Mouse (Mus musculus): ENCODE results near the gene Poc1a.

GRCm38 (mm10) chr9:106282024-106282423 lies 1.2 kb downstream of the Poc1a start:
- TF ChIP-seq CTCF (IDR thresholded peaks at IDR 0.05; ENCODE audit: control insufficient read depth, insufficient read depth, insufficient read length) (no peak), MAX (IDR thresholded peaks at IDR 0.05) (no peak), MYOD1 (IDR thresholded peaks at IDR 0.05; ENCODE audit: control insufficient read depth, insufficient read length, low read depth) (no peak), CEBPB (IDR thresholded peaks at IDR 0.05; ENCODE audit: low read depth) (no peak)
